Mouse (Mus musculus) lung, postnatal 0 days (tissue): ENCODE measurements around the gene Rps15a.

Experiments used
- CTCF ChIP-seq: IDR thresholded peaks from 2 replicates; pipeline ENCODE4 v1.5.1; 2016; ENCODE audit warnings: antibody characterized with exemption, mild to moderate bottlenecking
- EP300 ChIP-seq: IDR thresholded peaks from 2 replicates; pipeline ENCODE4 v1.6.1; 2016; ENCODE audit warnings: antibody characterized with exemption, mild to moderate bottlenecking, control low read depth

GRCm38 (mm10) chr7:118103462-118104379 is 12.3 kb downstream of the Rps15a start:
- TF ChIP-seq EP300, result no peak
- no peak for TF ChIP-seq CTCF
